ENCODE assay signal across 30 mouse cellular contexts in genomic region chr5:33718460-33718859, GRCm38 (mm10). TPM values are rescaled to one million over a fixed set of nuclear protein-coding genes. Genes with fewer than 3 reads are reported as not detected.
DNase-seq lines count a peak whose midpoint lies in the region; ATAC-seq lines count a peak whose summit lies in the region.
"Had no signal": no experiment of that assay in that cellular context is flagged by ENCODE, and none has a peak within 500 bp of the region (broad histone marks: within the 10 kb centered on the region; RNA-seq: fewer than 3 reads in every experiment).

No protein-coding gene starts in this region.

- H3K4me1 ChIP-seq in heart, embryonic 10.5 days = peaks cover 77% of the 10 kb centered on the region
- H3K4me1 ChIP-seq in heart, embryonic 12.5 days (replicated peaks) = peaks cover 39% of the 10 kb centered on the region
- peaks cover 45% of the 10 kb centered on the region for H3K4me1 ChIP-seq in limb, embryonic 15.5 days
- H3K4me1 ChIP-seq in limb, embryonic 10.5 days = peaks cover 52% of the 10 kb centered on the region

- no peak for ATAC-seq in heart, embryonic 12.5 days (ENCODE audit: insufficient number of reproducible peaks, low FRiP score)
- no peak for ATAC-seq in limb, embryonic 15.5 days (ENCODE audit: insufficient number of reproducible peaks, low FRiP score, low TSS enrichment, low read depth)
- peak; percentile 33; the same call in 1 of the 2 replicates for ATAC-seq in megakaryocyte progenitor cell, adult 5-6 weeks (replicated peaks; ENCODE audit: poor library complexity)
- ATAC-seq: forebrain, embryonic 16.5 days; inflammation-experienced regulatory T-cells, adult 6 months; midbrain, embryonic 16.5 days; Patski had no signal

- peaks cover 22% of the 10 kb centered on the region for H3K27me3 ChIP-seq in heart, embryonic 10.5 days (ENCODE audit: insufficient read depth, poor library complexity, severe bottlenecking)
- peaks cover 7% of the 10 kb centered on the region for H3K27me3 ChIP-seq in heart, embryonic 12.5 days (replicated peaks)
- H3K27me3 ChIP-seq in limb, embryonic 15.5 days = peaks cover 13% of the 10 kb centered on the region
- H3K27me3 ChIP-seq in limb, embryonic 10.5 days (ENCODE audit: low read depth, poor library complexity, severe bottlenecking) = peaks cover 54% of the 10 kb centered on the region
- H3K27me3 ChIP-seq: Patski had no signal

- H3K9me3 ChIP-seq in heart, embryonic 10.5 days = no peaks in the 10 kb centered on the region
- no peaks in the 10 kb centered on the region for H3K9me3 ChIP-seq in heart, embryonic 12.5 days (replicated peaks)
- no peaks in the 10 kb centered on the region for H3K9me3 ChIP-seq in limb, embryonic 15.5 days
- no peaks in the 10 kb centered on the region for H3K9me3 ChIP-seq in limb, embryonic 10.5 days (replicated peaks)

- H3K27ac ChIP-seq in heart, embryonic 10.5 days = peak overlapping the region; percentile 71; the same call in 1 of the 2 replicates
- H3K27ac ChIP-seq in heart, embryonic 12.5 days (ENCODE audit: poor library complexity, severe bottlenecking) = no peak overlapping the region
- peak overlapping the region; percentile 43 for H3K27ac ChIP-seq in limb, embryonic 15.5 days
- no peak overlapping the region for H3K27ac ChIP-seq in limb, embryonic 10.5 days
- H3K27ac ChIP-seq: gastrocnemius, adult 2 months; liver, embryonic 14.5 days; macrophage; stomach, postnatal 0 days had no signal

- no peak overlapping the region for H3K9ac ChIP-seq in heart, embryonic 12.5 days
- H3K9ac ChIP-seq in limb, embryonic 15.5 days = no peak overlapping the region
- H3K9ac ChIP-seq: liver, embryonic 14.5 days had no signal

- WGBS in heart, embryonic 10.5 days = 40% methylated on average over 5 of the region's 5 CpGs
- WGBS in heart, embryonic 12.5 days = 32% methylated on average over 5 of the region's 5 CpGs
- WGBS in limb, embryonic 15.5 days = 78% methylated on average over 5 of the region's 5 CpGs
- WGBS in limb, embryonic 10.5 days = 71% methylated on average over 5 of the region's 5 CpGs

- DNase-seq in heart, embryonic 10.5 days (ENCODE audit: low spot score) = no peak
- DNase-seq in limb, embryonic 10.5 days (ENCODE audit: low spot score) = no peak
- DNase-seq in R1 (ENCODE audit: low read depth, low spot score) = peak; percentile 38
- DNase-seq in cerebellum, adult 11-12 months = no peak
- DNase-seq in B cell, adult 2 months = no peak
- DNase-seq: adrenal gland, adult 2 months; adrenal gland, postnatal 36 days; cerebellum, adult 2 months; cerebellum, postnatal 14 days; gastrocnemius, adult 2 months; kidney, adult 18-20 months; kidney, postnatal 4 days; left cerebral cortex, postnatal 4 days; liver; lung, adult 2 months; lung, postnatal 10 days; spleen, adult 18-20 months; thymus, adult 2 months; thymus, postnatal 36 days had no signal

- H3K4me2 ChIP-seq in heart, embryonic 12.5 days = no peak overlapping the region
- H3K4me2 ChIP-seq in limb, embryonic 15.5 days = no peak overlapping the region

- H3K36me3 ChIP-seq in heart, embryonic 10.5 days = no peaks in the 10 kb centered on the region
- no peaks in the 10 kb centered on the region for H3K36me3 ChIP-seq in heart, embryonic 12.5 days
- H3K36me3 ChIP-seq in limb, embryonic 15.5 days = no peaks in the 10 kb centered on the region
- H3K36me3 ChIP-seq in limb, embryonic 10.5 days = no peaks in the 10 kb centered on the region

- no peak overlapping the region for H3K4me3 ChIP-seq in heart, embryonic 10.5 days
- H3K4me3 ChIP-seq in heart, embryonic 12.5 days = no peak overlapping the region
- H3K4me3 ChIP-seq in limb, embryonic 15.5 days = no peak overlapping the region
- no peak overlapping the region for H3K4me3 ChIP-seq in limb, embryonic 10.5 days
- H3K4me3 ChIP-seq: gastrocnemius, adult 2 months had no signal

RNA-seq across cellular contexts. Expression of gene Fgfr3, which starts 3.0 kb away (rescaled TPM):
- 5.8 and 8.6 TPM in 2 replicates for polyA plus RNA-seq in heart, embryonic 10.5 days (2016; fragmentation: Nextera tagmentation; extraction: Ambion mirVana)
- polyA plus RNA-seq in heart, embryonic 12.5 days (2016; fragmentation: Nextera tagmentation; extraction: Ambion mirVana) = 6.3 and 7.9 TPM in 2 replicates
- 33.5 and 37.1 TPM in 2 replicates for polyA plus RNA-seq in limb, embryonic 15.5 days (2015; fragmentation: Nextera tagmentation; extraction: Ambion mirVana)
- 4.9 and 10.5 TPM in 2 replicates for polyA plus RNA-seq in limb, embryonic 10.5 days (2016; fragmentation: Nextera tagmentation; extraction: Ambion mirVana)
- total RNA-seq in megakaryocyte progenitor cell, adult 5-6 weeks (2015) = 0.39 TPM in 1 of 2 replicates, not detected in the other
- total RNA-seq in megakaryocyte progenitor cell, adult 5-6 weeks (2017) = 1.0 TPM in 1 of 2 replicates, not detected in the other
- total RNA-seq: neutrophil, adult 5-6 weeks had no signal
- polyA plus RNA-seq: inflammation-experienced regulatory T-cells, adult 6 months; macrophage had no signal

Comparison
In these comparisons a context has a peak if more than half of its experiments do, and no peak if none do; other contexts are left out.
1. H3K27ac ChIP-seq: peak in heart, embryonic 10.5 days (single experiment) and limb, embryonic 15.5 days (single experiment); none in heart, embryonic 12.5 days (single experiment) and limb, embryonic 10.5 days (single experiment).